Mouse (Mus musculus): ENCODE results near the gene Dck.

Dck gene

GRCm38 (mm10) chr5:88791256-88792245 lies 26.8 kb downstream of the Dck start:
- peak; percentile 75 for DNase-seq

- DNase-seq: peak; percentile 90
These were observed 28.9 kb downstream of the Dck start for GRCm38 (mm10) chr5:88793676-88794075.

DNA sequence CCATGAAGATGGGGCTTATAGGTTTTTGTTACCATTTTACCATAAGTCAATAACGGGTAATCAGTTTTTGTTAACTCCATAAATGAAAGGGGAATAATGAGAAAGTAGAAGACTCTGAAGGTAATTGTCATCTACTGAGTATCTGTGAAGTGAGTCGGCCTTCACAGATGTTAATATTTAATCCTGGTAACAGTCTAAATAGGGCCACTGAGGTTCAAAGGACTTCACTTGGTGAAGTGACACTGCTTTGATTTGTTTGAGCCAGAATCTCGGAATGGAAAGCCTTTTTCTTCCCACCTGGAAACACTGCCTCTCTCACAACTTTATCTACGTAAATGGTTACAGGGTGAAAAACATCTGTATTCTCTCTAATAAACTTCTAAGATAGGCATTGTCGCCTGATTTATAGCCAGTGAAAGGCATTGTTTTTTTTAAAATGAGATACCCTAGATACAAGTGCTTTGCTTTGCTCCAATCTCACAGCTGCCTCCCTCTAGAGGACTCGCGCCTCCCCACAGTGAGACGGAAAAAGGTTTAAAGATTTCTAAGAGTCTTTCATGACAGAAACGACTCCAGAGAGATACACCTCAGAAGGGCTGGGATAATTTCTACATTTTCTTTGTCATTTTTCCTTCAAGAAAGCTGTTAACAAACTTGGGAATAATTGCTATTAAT lies 31.3 kb downstream of the Dck start:
- peak; percentile 22 for DNase-seq

DNA sequence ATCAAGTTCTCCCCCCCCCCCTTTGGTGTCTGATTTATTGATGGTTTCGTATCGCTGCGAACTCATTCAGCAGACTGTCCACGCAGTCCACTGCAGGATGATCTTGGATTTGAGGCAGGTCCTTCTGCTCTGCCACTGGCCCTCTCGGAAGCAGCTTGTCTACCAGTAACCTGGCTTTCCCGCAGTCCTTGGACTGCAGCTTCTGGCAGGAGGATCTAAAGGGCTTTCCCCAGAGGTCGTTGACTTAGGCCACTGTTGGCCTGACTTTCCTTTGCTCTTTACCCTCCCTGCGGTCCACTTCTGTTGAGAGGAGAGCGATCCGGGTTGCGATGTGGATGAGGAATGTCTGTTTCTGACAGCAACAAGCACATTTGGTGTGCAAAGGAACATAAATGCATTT lies 31.8 kb downstream of the Dck start:
- DNase-seq: peak; percentile 55

DNA sequence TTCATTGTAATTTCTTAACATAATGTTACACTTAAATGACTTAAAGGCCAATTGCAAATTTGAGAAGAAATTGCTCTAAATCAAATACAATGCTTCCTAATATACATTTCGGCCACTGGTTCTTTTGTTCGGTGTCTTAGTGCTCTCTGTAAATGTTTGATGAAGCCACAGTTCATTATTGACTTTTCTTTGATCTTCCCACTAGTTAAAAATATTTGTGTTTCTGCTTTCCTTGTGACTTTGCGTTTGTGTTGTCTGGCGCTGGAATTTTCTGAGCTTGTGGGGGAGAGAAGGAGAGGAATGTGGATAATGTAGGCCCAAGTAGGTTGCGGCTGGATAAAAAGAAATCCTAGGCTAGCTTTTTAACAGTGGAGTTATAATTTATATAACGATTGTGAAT lies 32.3 kb downstream of the Dck start:
- DNase-seq: peak; percentile 21

- peak; percentile 71 for DNase-seq
These were observed 40.8 kb downstream of the Dck start for GRCm38 (mm10) chr5:88805616-88806015.

GRCm38 (mm10) chr5:88806278-88806677 lies 41.5 kb downstream of the Dck start:
- DNase-seq: peak; percentile 74

DNA sequence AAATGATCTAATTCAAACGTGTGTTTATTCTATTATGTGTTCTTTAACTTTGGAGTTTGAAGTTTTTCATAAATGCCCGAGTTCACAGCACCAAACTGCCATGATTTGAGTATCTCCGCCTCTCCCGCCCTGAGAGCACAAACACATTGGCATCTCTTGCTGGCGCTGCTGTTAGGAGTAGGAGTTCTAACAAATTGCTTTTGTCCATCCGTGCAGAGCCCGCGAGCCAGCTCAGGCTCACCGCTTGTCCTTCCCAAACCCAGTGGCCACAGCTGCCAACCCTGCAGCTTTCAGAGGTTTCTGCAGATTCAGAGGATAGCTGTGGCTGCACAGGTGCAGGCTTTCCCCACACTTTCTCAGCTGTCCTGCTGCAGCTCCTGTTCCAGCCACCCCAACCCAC lies 42.5 kb downstream of the Dck start:
- DNase-seq: no peak

GRCm38 (mm10) chr5:88813188-88813587 lies 48.4 kb downstream of the Dck start:
- DNase-seq: peak; percentile 87

GRCm38 (mm10) chr5:88814552-88814951 lies 49.8 kb downstream of the Dck start:
- DNase-seq: peak; percentile 98

- peak; percentile 70 for DNase-seq
These were observed 56.7 kb downstream of the Dck start for GRCm38 (mm10) chr5:88821542-88821941.

DNA sequence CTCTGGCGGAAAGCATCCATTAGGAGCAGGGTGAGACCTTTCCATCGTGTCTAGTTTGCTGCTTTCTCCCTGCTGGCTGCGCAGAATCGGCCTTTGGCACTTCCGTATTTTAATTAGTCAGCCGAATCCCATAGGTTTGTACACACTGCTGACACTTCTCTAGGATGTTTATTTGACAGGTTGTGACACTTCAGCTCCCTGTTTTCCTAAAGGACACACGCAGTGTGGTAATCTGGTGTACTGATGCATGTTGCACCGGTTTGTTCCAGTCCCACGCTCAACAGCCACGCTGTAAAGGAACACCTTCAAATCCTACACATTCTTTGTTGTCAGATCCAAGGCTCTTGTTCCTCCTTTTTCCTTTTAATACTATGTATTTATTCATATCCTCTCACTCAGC lies 60.0 kb downstream of the Dck start:
- DNase-seq: no peak

DNA sequence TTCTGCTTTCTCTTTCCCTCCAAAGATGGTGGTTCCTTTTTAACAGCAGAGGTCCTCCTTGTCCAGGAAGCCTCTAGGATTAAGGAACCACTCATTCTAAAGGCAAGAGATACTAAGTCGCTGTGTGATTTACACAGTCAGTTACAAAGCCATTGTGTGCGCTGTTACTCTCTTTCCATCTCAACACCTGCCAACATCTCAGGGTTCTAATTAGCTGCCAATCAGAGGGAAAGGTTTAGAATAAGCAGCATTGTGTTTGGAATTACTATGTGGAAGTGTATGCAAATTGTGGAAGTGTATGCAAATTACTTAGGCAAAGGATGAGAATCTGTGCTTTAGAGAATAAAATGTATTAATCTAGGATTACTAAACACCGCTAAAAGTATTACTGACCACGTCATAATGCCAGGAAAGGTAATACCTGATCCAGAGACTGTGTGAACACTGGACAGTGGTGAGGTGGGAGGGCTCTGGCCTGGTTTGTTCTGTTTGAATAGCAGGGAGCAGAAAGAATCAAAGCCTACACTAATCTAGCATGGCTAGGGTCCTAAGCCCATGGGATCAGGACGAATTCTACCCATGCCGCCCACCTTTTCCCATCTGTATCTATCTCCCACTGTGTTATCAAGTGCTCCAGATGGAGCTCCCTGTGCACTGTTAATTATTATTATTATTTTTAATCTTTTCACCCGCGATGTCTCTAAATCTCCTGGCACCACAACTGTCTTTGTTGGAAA lies 65.2 kb downstream of the Dck start:
- DNase-seq: no peak

- no peak for DNase-seq
These were observed 66.1 kb downstream of the Dck start for GRCm38 (mm10) chr5:88830880-88831279.

- no peak for DNase-seq
These were observed 67.1 kb downstream of the Dck start for GRCm38 (mm10) chr5:88831935-88832334.

All from cerebellum, adult 9-10 months (tissue).